Mouse (Mus musculus) E14TG2a.4 (cell line): ENCODE measurements around the gene Sdr42e1.
A peak's percentile ranks its signal among the peaks of the same experiment; 100 is the strongest.

Source experiments
- CTCF ChIP-seq: conservative IDR thresholded peaks from 2 replicates; pipeline ENCODE4 v1.5.1; 2014; ENCODE audit warnings: low read length
- NANOG ChIP-seq: IDR thresholded peaks from 2 replicates; pipeline ENCODE4 v1.6.1; 2014; ENCODE audit warnings: borderline replicate concordance, low read length, mixed read lengths
- POU5F1 ChIP-seq: IDR thresholded peaks from 2 replicates; pipeline ENCODE4 v1.6.1; 2014; ENCODE audit warnings: low read length, borderline replicate concordance

DNA sequence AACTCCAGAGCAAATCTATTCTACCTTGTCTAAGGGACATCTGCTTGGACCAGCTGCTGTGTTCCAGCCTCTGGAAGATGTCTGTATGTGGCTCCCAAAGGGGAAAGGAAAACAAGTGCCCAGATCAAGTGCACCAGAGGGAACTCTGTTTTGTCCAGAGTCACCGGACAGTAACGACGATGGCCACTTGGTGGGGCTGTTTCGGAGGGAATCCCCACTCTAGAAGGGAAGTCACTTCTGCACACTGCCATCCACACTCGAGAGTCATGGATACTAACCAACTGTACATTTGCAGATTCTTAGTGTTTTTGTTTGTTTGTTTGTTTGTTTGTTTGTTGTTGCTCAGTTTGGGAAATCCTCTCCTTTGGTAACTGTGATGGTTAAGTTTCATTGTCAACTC, 23.8 kb upstream of the Sdr42e1 start:
- TF ChIP-seq CTCF (peak; percentile 45), NANOG (no peak), POU5F1 (no peak)
